Mouse (Mus musculus) intestine, embryonic 16.5 days (tissue): Measurements from ENCODE around the gene Klf4. TPM values are rescaled to one million over a fixed set of nuclear protein-coding genes. Genes with fewer than 3 reads are reported as not detected.
A peak's percentile ranks its signal among the peaks of the same experiment; 100 is the strongest.

Experiments used
- ATAC-seq: fragments of 200-750 bp; cut with Nextera tagmentation; 2 replicates; pipeline ENCODE4 v1.8.0; 2017; ENCODE audit warnings: moderate TSS enrichment, moderate library complexity
- H3K27ac ChIP-seq: fragments of 300-500 bp; sonication (generic); 2 replicates; pipeline ENCODE4 v1.5.1; 2014; ENCODE audit warnings: mild to moderate bottlenecking, low read length
- H3K27me3 ChIP-seq: fragments of 300-500 bp; sonication (generic); replicated peaks from 2 replicates; pipeline ENCODE4 v1.6.1; 2014; ENCODE audit warnings: low read length, control low read depth, mixed read lengths; ENCODE audit not compliant: control insufficient read depth, insufficient read depth
- H3K36me3 ChIP-seq: fragments of 300-500 bp; sonication (generic); 2 replicates; pipeline ENCODE4 v1.6.1; 2014; ENCODE audit warnings: low read length, control low read depth; ENCODE audit not compliant: control insufficient read depth, insufficient read depth
- H3K4me1 ChIP-seq: fragments of 300-500 bp; sonication (generic); 2 replicates; pipeline ENCODE4 v1.6.1; 2014; ENCODE audit warnings: low read length, control low read depth, mixed read lengths; ENCODE audit not compliant: control insufficient read depth, insufficient read depth
- H3K4me2 ChIP-seq: fragments of 300-500 bp; sonication (generic); 2 replicates; pipeline ENCODE4 v1.6.1; 2014; ENCODE audit warnings: low read depth, low read length, control low read depth
- H3K4me3 ChIP-seq: fragments of 300-500 bp; sonication (generic); 2 replicates; pipeline ENCODE4 v1.5.1; 2014; ENCODE audit warnings: mild to moderate bottlenecking, low read length
- H3K9ac ChIP-seq: fragments of 300-500 bp; sonication (generic); 2 replicates; pipeline ENCODE4 v1.6.1; 2014; ENCODE audit warnings: low read depth, low read length
- H3K9me3 ChIP-seq: fragments of 300-500 bp; sonication (generic); 2 replicates; pipeline ENCODE4 v1.6.1; 2016; ENCODE audit warnings: low read length, control low read depth; ENCODE audit not compliant: control insufficient read depth
- WGBS: fragments of 180-500 bp; shearing (Covaris S2); extraction: QIAGEN DNeasy Blood & Tissue Kit; methylation state at CpG from one replicate; pipeline ENCODE4 v1.1.7; 2014; 5-methylcytosine and 5-hydroxymethylcytosine counted together
- polyA plus RNA-seq: library from polyadenylated mRNA; unstranded; fragments of >200 nt; fragmentation: Nextera tagmentation; extraction: Ambion mirVana; gene quantifications from 2 replicates; pipeline ENCODE4 v1.2.1, GENCODE M21; 2015

The Klf4 gene
- polyA plus RNA-seq, 1 experiment from 2014 or later, result 8.5 TPM

GRCm38 (mm10) chr4:55528404-55528803 lies 3.9 kb downstream of the Klf4 start:
- Histone ChIP-seq H3K4me1 (peaks cover 11% of the 10 kb centered on the region), H3K27me3 (no peaks in the 10 kb centered on the region), H3K9me3 (no peaks in the 10 kb centered on the region), H3K27ac (no peak overlapping the region), H3K4me2 (no peak overlapping the region), H3K36me3 (no peaks in the 10 kb centered on the region), H3K9ac (no peak overlapping the region), H3K4me3 (no peak overlapping the region)
- no peak for ATAC-seq
- 83% methylated on average over 3 of the region's 4 CpGs for WGBS

- Histone ChIP-seq H3K27ac (no peak overlapping the region), H3K9me3 (no peaks in the 10 kb centered on the region), H3K4me2 (no peak overlapping the region), H3K4me3 (no peak overlapping the region), H3K4me1 (peaks cover 11% of the 10 kb centered on the region), H3K9ac (no peak overlapping the region), H3K36me3 (no peaks in the 10 kb centered on the region), H3K27me3 (no peaks in the 10 kb centered on the region)
- 83% methylated on average over 12 of the region's 12 CpGs for WGBS
- no peak for ATAC-seq
Observed at GRCm38 (mm10) chr4:55527931-55528330, 4.3 kb downstream of the Klf4 start.

- Histone ChIP-seq H3K27me3 (no peaks in the 10 kb centered on the region), H3K9ac (no peak overlapping the region), H3K4me3 (no peak overlapping the region), H3K9me3 (no peaks in the 10 kb centered on the region), H3K27ac (no peak overlapping the region), H3K4me1 (peaks cover 8% of the 10 kb centered on the region), H3K4me2 (no peak overlapping the region), H3K36me3 (no peaks in the 10 kb centered on the region)
- 69% methylated on average over 5 of the region's 5 CpGs for WGBS
- ATAC-seq, result no peak
Observed at GRCm38 (mm10) chr4:55526247-55527115, 5.8 kb downstream of the Klf4 start.

GRCm38 (mm10) chr4:55523921-55524320 lies 8.3 kb downstream of the Klf4 start:
- no peaks in the 10 kb centered on the region for H3K9me3 ChIP-seq
- no peak for ATAC-seq
- no peaks in the 10 kb centered on the region for H3K27me3 ChIP-seq
- 77% methylated on average over 4 of the region's 4 CpGs for WGBS
- no peaks in the 10 kb centered on the region for H3K4me1 ChIP-seq
- no peaks in the 10 kb centered on the region for H3K36me3 ChIP-seq
- no peak overlapping the region for H3K4me3 ChIP-seq
- no peak overlapping the region for H3K27ac ChIP-seq
- H3K4me2 ChIP-seq, result no peak overlapping the region
- H3K9ac ChIP-seq, result no peak overlapping the region

- H3K27ac ChIP-seq, result no peak overlapping the region
- H3K36me3 ChIP-seq, result no peaks in the 10 kb centered on the region
- WGBS, result 88% methylated on average over 7 of the region's 7 CpGs
- H3K9ac ChIP-seq, result no peak overlapping the region
- no peak for ATAC-seq
- H3K4me3 ChIP-seq, result no peak overlapping the region
- H3K9me3 ChIP-seq, result no peaks in the 10 kb centered on the region
- peaks cover 8% of the 10 kb centered on the region for H3K4me1 ChIP-seq
- H3K27me3 ChIP-seq, result no peaks in the 10 kb centered on the region
- H3K4me2 ChIP-seq, result no peak overlapping the region
Observed at GRCm38 (mm10) chr4:55517438-55517837, 14.8 kb downstream of the Klf4 start.

- no peak overlapping the region for H3K9ac ChIP-seq
- peaks cover 8% of the 10 kb centered on the region for H3K4me1 ChIP-seq
- no peaks in the 10 kb centered on the region for H3K9me3 ChIP-seq
- ATAC-seq, result no peak
- H3K27ac ChIP-seq, result no peak overlapping the region
- 72% methylated on average over 8 of the region's 8 CpGs for WGBS
- H3K27me3 ChIP-seq, result no peaks in the 10 kb centered on the region
- H3K4me2 ChIP-seq, result no peak overlapping the region
- no peak overlapping the region for H3K4me3 ChIP-seq
- H3K36me3 ChIP-seq, result no peaks in the 10 kb centered on the region
Observed at GRCm38 (mm10) chr4:55516048-55516447, 16.2 kb downstream of the Klf4 start.

GRCm38 (mm10) chr4:55514733-55515176 lies 17.5 kb downstream of the Klf4 start:
- H3K27ac ChIP-seq, result peak overlapping the region; percentile 54; the same call in 1 of the 2 replicates
- no peaks in the 10 kb centered on the region for H3K9me3 ChIP-seq
- under 1% methylated on average over 39 of the region's 39 CpGs for WGBS
- H3K4me3 ChIP-seq, result peak overlapping the region; percentile 64
- no peaks in the 10 kb centered on the region for H3K27me3 ChIP-seq
- peaks cover 8% of the 10 kb centered on the region for H3K4me1 ChIP-seq
- H3K4me2 ChIP-seq, result peak overlapping the region; percentile 63
- H3K9ac ChIP-seq, result peak overlapping the region; percentile 77
- no peaks in the 10 kb centered on the region for H3K36me3 ChIP-seq
- ATAC-seq, result peak; percentile 97

GRCm38 (mm10) chr4:55513615-55514279 lies 18.5 kb downstream of the Klf4 start:
- Histone ChIP-seq H3K27me3 (no peaks in the 10 kb centered on the region), H3K9me3 (no peaks in the 10 kb centered on the region), H3K36me3 (no peaks in the 10 kb centered on the region), H3K9ac (no peak overlapping the region), H3K27ac (peak overlapping the region; percentile 38), H3K4me2 (no peak overlapping the region), H3K4me3 (no peak overlapping the region; the same call in 1 of the 2 replicates), H3K4me1 (peaks cover 8% of the 10 kb centered on the region)
- peak; percentile 58 for ATAC-seq
- 80% methylated on average over 7 of the region's 7 CpGs for WGBS

- Histone ChIP-seq H3K4me2 (no peak overlapping the region), H3K4me3 (no peak overlapping the region), H3K9ac (no peak overlapping the region), H3K4me1 (peaks cover 8% of the 10 kb centered on the region), H3K36me3 (no peaks in the 10 kb centered on the region), H3K9me3 (no peaks in the 10 kb centered on the region), H3K27ac (no peak overlapping the region), H3K27me3 (no peaks in the 10 kb centered on the region)
- WGBS, result 71% methylated on average over 2 of the region's 2 CpGs
- no peak for ATAC-seq
Observed at GRCm38 (mm10) chr4:55511389-55511788, 20.9 kb downstream of the Klf4 start.
